Mouse (Mus musculus) lung, embryonic 15.5 days (tissue): ENCODE data around the gene Thap11. TPM values are rescaled to one million over a fixed set of nuclear protein-coding genes. Genes with fewer than 3 reads are reported as not detected.

ENCODE experiments used
- polyA plus RNA-seq: library from polyadenylated mRNA; unstranded; fragments of >200 nt; fragmentation: Nextera tagmentation; extraction: Ambion mirVana; gene quantifications from 2 replicates; pipeline ENCODE4 v1.2.1, GENCODE M21; 2015

Gene Thap11
- polyA plus RNA-seq, 1 experiment from 2014 or later: 67.9 TPM

Other genes starting within 250 kb of the Thap11 start
- 30.6 and 34.1 TPM in 2 replicates for gene Ripor1, start 249.9 kb upstream of the Thap11 start, polyA plus RNA-seq
- 131 and 140 TPM in 2 replicates for gene Ctcf, start 218.6 kb upstream of the Thap11 start, polyA plus RNA-seq
- gene Agrp, start 217.7 kb upstream of the Thap11 start, polyA plus RNA-seq: 0.69 and 0.79 TPM in 2 replicates
- gene Carmil2, start 168.9 kb upstream of the Thap11 start, polyA plus RNA-seq: 0.77 and 1.4 TPM in 2 replicates
- gene Acd, start 154.0 kb upstream of the Thap11 start, polyA plus RNA-seq: 61.7 and 66.5 TPM in 2 replicates
- gene Pard6a, start 154.0 kb upstream of the Thap11 start, polyA plus RNA-seq: 16.3 and 17.6 TPM in 2 replicates
- gene 4933405L10Rik, start 147.5 kb upstream of the Thap11 start, polyA plus RNA-seq: 0.17 TPM in 1 of 2 replicates, not detected in the other
- 27.3 and 28.9 TPM in 2 replicates for gene Enkd1, start 146.9 kb upstream of the Thap11 start, polyA plus RNA-seq
- 22.5 and 23.5 TPM in 2 replicates for gene Gfod2, start 96.5 kb upstream of the Thap11 start, polyA plus RNA-seq
- 9.9 and 12.0 TPM in 2 replicates for gene Ranbp10, start 27.8 kb upstream of the Thap11 start, polyA plus RNA-seq
- gene Tsnaxip1, start 27.4 kb upstream of the Thap11 start, polyA plus RNA-seq: 1.3 and 1.5 TPM in 2 replicates
- 45.2 and 45.4 TPM in 2 replicates for gene Cenpt, start 1.9 kb upstream of the Thap11 start, polyA plus RNA-seq
- gene Nutf2, start 5.4 kb downstream of the Thap11 start, polyA plus RNA-seq: 231 and 277 TPM in 2 replicates
- gene Edc4, start 25.7 kb downstream of the Thap11 start, polyA plus RNA-seq: 46.5 and 50.6 TPM in 2 replicates
- 0.77 and 0.93 TPM in 2 replicates for gene Nrn1l, start 38.4 kb downstream of the Thap11 start, polyA plus RNA-seq
- 32.0 and 33.0 TPM in 2 replicates for gene Pskh1, start 45.3 kb downstream of the Thap11 start, polyA plus RNA-seq
- 0.86 and 1.0 TPM in 2 replicates for gene Ctrl, start 78.7 kb downstream of the Thap11 start, polyA plus RNA-seq
- gene Psmb10, start 83.3 kb downstream of the Thap11 start, polyA plus RNA-seq: 43.9 and 51.7 TPM in 2 replicates
- 1.2 and 1.9 TPM in 2 replicates for gene Lcat, start 88.2 kb downstream of the Thap11 start, polyA plus RNA-seq
- gene Slc12a4, start 111.0 kb downstream of the Thap11 start, polyA plus RNA-seq: 37.1 and 37.7 TPM in 2 replicates
- gene Dpep3, start 124.3 kb downstream of the Thap11 start, polyA plus RNA-seq: not detected in 2 replicates
- 19.9 and 20.9 TPM in 2 replicates for gene Dus2, start 136.2 kb downstream of the Thap11 start, polyA plus RNA-seq
- 0.24 TPM in 1 of 2 replicates, not detected in the other for gene Dpep2nb, start 150.8 kb downstream of the Thap11 start, polyA plus RNA-seq
- gene Ddx28, start 156.8 kb downstream of the Thap11 start, polyA plus RNA-seq: 16.6 and 17.3 TPM in 2 replicates
- gene Nfatc3, start 203.7 kb downstream of the Thap11 start, polyA plus RNA-seq: 6.6 and 8.2 TPM in 2 replicates